Mouse (Mus musculus): ENCODE data around the gene Tex26. TPM values are rescaled to one million over a fixed set of nuclear protein-coding genes. Genes with fewer than 3 reads are reported as not detected.

Gene Tex26
- polyA plus RNA-seq (2014; fragmentation: Nextera tagmentation; extraction: Ambion mirVana): 0.80 and 1.1 TPM in 2 replicates

- H3K27me3 ChIP-seq (replicated peaks; ENCODE audit: control insufficient read depth, insufficient read depth, low read length): no peaks in the 10 kb centered on the region
- peak within 1 kb of the TSS; percentile 92 for H3K4me2 ChIP-seq (ENCODE audit: low read depth, low read length)
- H3K9ac ChIP-seq (ENCODE audit: low read depth, low read length): peak within 1 kb of the TSS; percentile 60
- 0% methylated on average over 25 of the region's 25 CpGs for WGBS
- DNase-seq (ENCODE audit: low spot score) (peak; percentile 93), ATAC-seq (ENCODE audit: low read depth) (peak; percentile 84)
- H3K27ac ChIP-seq (replicated peaks; ENCODE audit: low read depth, low read length): peak within 1 kb of the TSS; percentile 88
- peak within 1 kb of the TSS; percentile 42 for H3K4me3 ChIP-seq (ENCODE audit: low read depth, low read length)
- peaks cover 11% of the 10 kb centered on the region for H3K4me1 ChIP-seq (ENCODE audit: control insufficient read depth, insufficient read depth, low read length)
- H3K36me3 ChIP-seq (ENCODE audit: control insufficient read depth, insufficient read depth, low read length): no peaks in the 10 kb centered on the region
- H3K9me3 ChIP-seq (ENCODE audit: control insufficient read depth, low read length): no peaks in the 10 kb centered on the region
Observed at GRCm38 (mm10) chr5:149439531-149440179, at the start of gene Tex26. Tex26 (plus strand) TSS chr5:149439660.

GRCm38 (mm10) chr5:149391574-149392375 is 47.7 kb upstream of the Tex26 start:
- Histone ChIP-seq H3K9ac (ENCODE audit: low read depth, low read length) (no peak overlapping the region), H3K4me1 (ENCODE audit: control insufficient read depth, insufficient read depth, low read length) (peaks cover 20% of the 10 kb centered on the region), H3K9me3 (ENCODE audit: control insufficient read depth, low read length) (no peaks in the 10 kb centered on the region), H3K4me2 (ENCODE audit: low read depth, low read length) (peak overlapping the region; percentile 0; the same call in 1 of the 2 replicates), H3K27ac (replicated peaks; ENCODE audit: low read depth, low read length) (no peak overlapping the region; the same call in 1 of the 2 replicates), H3K4me3 (ENCODE audit: low read depth, low read length) (no peak overlapping the region), H3K27me3 (replicated peaks; ENCODE audit: control insufficient read depth, insufficient read depth, low read length) (no peaks in the 10 kb centered on the region), H3K36me3 (ENCODE audit: control insufficient read depth, insufficient read depth, low read length) (no peaks in the 10 kb centered on the region)
- DNase-seq (ENCODE audit: low spot score) (peak; percentile 82), ATAC-seq (ENCODE audit: low read depth) (peak; percentile 67; the same call in 1 of the 2 replicates)
- WGBS: 18% methylated on average over 18 of the region's 18 CpGs

GRCm38 (mm10) chr5:149392420-149392988 is 47.0 kb upstream of the Tex26 start:
- no peaks in the 10 kb centered on the region for H3K9me3 ChIP-seq (ENCODE audit: control insufficient read depth, low read length)
- peaks cover 20% of the 10 kb centered on the region for H3K4me1 ChIP-seq (ENCODE audit: control insufficient read depth, insufficient read depth, low read length)
- no peaks in the 10 kb centered on the region for H3K36me3 ChIP-seq (ENCODE audit: control insufficient read depth, insufficient read depth, low read length)
- DNase-seq (ENCODE audit: low spot score): peak; percentile 56
- H3K4me2 ChIP-seq (ENCODE audit: low read depth, low read length): 0 out of 2 replicates have a peak overlapping the region, but pooled peaks have one; percentile 0
- H3K27ac ChIP-seq (replicated peaks; ENCODE audit: low read depth, low read length): no peak overlapping the region
- H3K27me3 ChIP-seq (replicated peaks; ENCODE audit: control insufficient read depth, insufficient read depth, low read length): no peaks in the 10 kb centered on the region
- 30% methylated on average over 6 of the region's 6 CpGs for WGBS
- peak; percentile 45; the same call in 1 of the 2 replicates for ATAC-seq (ENCODE audit: low read depth)
- no peak overlapping the region for H3K4me3 ChIP-seq (ENCODE audit: low read depth, low read length)
- no peak overlapping the region for H3K9ac ChIP-seq (ENCODE audit: low read depth, low read length)

- Histone ChIP-seq H3K36me3 (ENCODE audit: control insufficient read depth, insufficient read depth, low read length) (no peaks in the 10 kb centered on the region), H3K9ac (ENCODE audit: low read depth, low read length) (no peak overlapping the region), H3K4me3 (ENCODE audit: low read depth, low read length) (no peak overlapping the region), H3K27me3 (replicated peaks; ENCODE audit: control insufficient read depth, insufficient read depth, low read length) (no peaks in the 10 kb centered on the region), H3K4me2 (ENCODE audit: low read depth, low read length) (no peak overlapping the region), H3K9me3 (ENCODE audit: control insufficient read depth, low read length) (0 out of 2 replicates have a peak, but pooled peaks cover 3% of the 10 kb centered on the region), H3K27ac (replicated peaks; ENCODE audit: low read depth, low read length) (no peak overlapping the region), H3K4me1 (ENCODE audit: control insufficient read depth, insufficient read depth, low read length) (peaks cover 5% of the 10 kb centered on the region)
- ATAC-seq (ENCODE audit: low read depth) (no peak), DNase-seq (ENCODE audit: low spot score) (no peak)
- WGBS: 81% methylated on average over 7 of the region's 7 CpGs
Observed at GRCm38 (mm10) chr5:149401446-149401975, 37.9 kb upstream of the Tex26 start.

GRCm38 (mm10) chr5:149402029-149402428 is 37.4 kb upstream of the Tex26 start:
- Histone ChIP-seq H3K4me2 (ENCODE audit: low read depth, low read length) (no peak overlapping the region), H3K9me3 (ENCODE audit: control insufficient read depth, low read length) (0 out of 2 replicates have a peak, but pooled peaks cover 3% of the 10 kb centered on the region), H3K36me3 (ENCODE audit: control insufficient read depth, insufficient read depth, low read length) (no peaks in the 10 kb centered on the region), H3K9ac (ENCODE audit: low read depth, low read length) (no peak overlapping the region), H3K27ac (replicated peaks; ENCODE audit: low read depth, low read length) (no peak overlapping the region), H3K4me1 (ENCODE audit: control insufficient read depth, insufficient read depth, low read length) (peaks cover 6% of the 10 kb centered on the region), H3K4me3 (ENCODE audit: low read depth, low read length) (no peak overlapping the region), H3K27me3 (replicated peaks; ENCODE audit: control insufficient read depth, insufficient read depth, low read length) (no peaks in the 10 kb centered on the region)
- no peak for DNase-seq (ENCODE audit: low spot score)
- WGBS: 79% methylated on average over 10 of the region's 10 CpGs
- ATAC-seq (ENCODE audit: low read depth): no peak

- ATAC-seq (ENCODE audit: low read depth) (peak; percentile 56; the same call in 1 of the 2 replicates), DNase-seq (ENCODE audit: low spot score) (peak; percentile 86)
- H3K27me3 ChIP-seq (replicated peaks; ENCODE audit: control insufficient read depth, insufficient read depth, low read length): no peaks in the 10 kb centered on the region
- H3K4me1 ChIP-seq (ENCODE audit: control insufficient read depth, insufficient read depth, low read length): peaks cover 6% of the 10 kb centered on the region
- H3K9me3 ChIP-seq (ENCODE audit: control insufficient read depth, low read length): 0 out of 2 replicates have a peak, but pooled peaks cover 3% of the 10 kb centered on the region
- 48% methylated on average over 5 of the region's 5 CpGs for WGBS
- no peak overlapping the region for H3K4me2 ChIP-seq (ENCODE audit: low read depth, low read length)
- H3K9ac ChIP-seq (ENCODE audit: low read depth, low read length): no peak overlapping the region
- no peaks in the 10 kb centered on the region for H3K36me3 ChIP-seq (ENCODE audit: control insufficient read depth, insufficient read depth, low read length)
- no peak overlapping the region for H3K27ac ChIP-seq (replicated peaks; ENCODE audit: low read depth, low read length)
- no peak overlapping the region for H3K4me3 ChIP-seq (ENCODE audit: low read depth, low read length)
Observed at GRCm38 (mm10) chr5:149403386-149403785, 36.1 kb upstream of the Tex26 start.

GRCm38 (mm10) chr5:149404710-149405109 is 34.8 kb upstream of the Tex26 start:
- Histone ChIP-seq H3K36me3 (ENCODE audit: control insufficient read depth, insufficient read depth, low read length) (no peaks in the 10 kb centered on the region), H3K9me3 (ENCODE audit: control insufficient read depth, low read length) (0 out of 2 replicates have a peak, but pooled peaks cover 3% of the 10 kb centered on the region), H3K4me1 (ENCODE audit: control insufficient read depth, insufficient read depth, low read length) (peaks cover 6% of the 10 kb centered on the region), H3K9ac (ENCODE audit: low read depth, low read length) (no peak overlapping the region), H3K27ac (replicated peaks; ENCODE audit: low read depth, low read length) (no peak overlapping the region), H3K4me2 (ENCODE audit: low read depth, low read length) (no peak overlapping the region), H3K4me3 (ENCODE audit: low read depth, low read length) (no peak overlapping the region), H3K27me3 (replicated peaks; ENCODE audit: control insufficient read depth, insufficient read depth, low read length) (no peaks in the 10 kb centered on the region)
- WGBS: 83% methylated on average over 5 of the region's 5 CpGs
- DNase-seq (ENCODE audit: low spot score) (no peak), ATAC-seq (ENCODE audit: low read depth) (no peak)

- peak; percentile 80 for DNase-seq (ENCODE audit: low spot score)
- peaks cover 15% of the 10 kb centered on the region for H3K4me1 ChIP-seq (ENCODE audit: control insufficient read depth, insufficient read depth, low read length)
- no peaks in the 10 kb centered on the region for H3K27me3 ChIP-seq (replicated peaks; ENCODE audit: control insufficient read depth, insufficient read depth, low read length)
- ATAC-seq (ENCODE audit: low read depth): peak; percentile 38; the same call in 1 of the 2 replicates
- H3K4me2 ChIP-seq (ENCODE audit: low read depth, low read length): no peak overlapping the region
- WGBS: 52% methylated on average over 8 of the region's 8 CpGs
- H3K4me3 ChIP-seq (ENCODE audit: low read depth, low read length): no peak overlapping the region
- no peak overlapping the region for H3K9ac ChIP-seq (ENCODE audit: low read depth, low read length)
- no peaks in the 10 kb centered on the region for H3K36me3 ChIP-seq (ENCODE audit: control insufficient read depth, insufficient read depth, low read length)
- peak overlapping the region; percentile 56; the same call in 1 of the 2 replicates for H3K27ac ChIP-seq (replicated peaks; ENCODE audit: low read depth, low read length)
- 0 out of 2 replicates have a peak, but pooled peaks cover 3% of the 10 kb centered on the region for H3K9me3 ChIP-seq (ENCODE audit: control insufficient read depth, low read length)
Observed at GRCm38 (mm10) chr5:149406791-149407276, 32.6 kb upstream of the Tex26 start.

Measured in embryonic facial prominence, embryonic 14.5 days (tissue).